Mouse (Mus musculus): ENCODE data around the gene Cx3cr1. TPM values are rescaled to one million over a fixed set of nuclear protein-coding genes. Genes with fewer than 3 reads are reported as not detected.

The Cx3cr1 gene
- polyA plus RNA-seq, 1 experiment, result 10.9 TPM

DNA sequence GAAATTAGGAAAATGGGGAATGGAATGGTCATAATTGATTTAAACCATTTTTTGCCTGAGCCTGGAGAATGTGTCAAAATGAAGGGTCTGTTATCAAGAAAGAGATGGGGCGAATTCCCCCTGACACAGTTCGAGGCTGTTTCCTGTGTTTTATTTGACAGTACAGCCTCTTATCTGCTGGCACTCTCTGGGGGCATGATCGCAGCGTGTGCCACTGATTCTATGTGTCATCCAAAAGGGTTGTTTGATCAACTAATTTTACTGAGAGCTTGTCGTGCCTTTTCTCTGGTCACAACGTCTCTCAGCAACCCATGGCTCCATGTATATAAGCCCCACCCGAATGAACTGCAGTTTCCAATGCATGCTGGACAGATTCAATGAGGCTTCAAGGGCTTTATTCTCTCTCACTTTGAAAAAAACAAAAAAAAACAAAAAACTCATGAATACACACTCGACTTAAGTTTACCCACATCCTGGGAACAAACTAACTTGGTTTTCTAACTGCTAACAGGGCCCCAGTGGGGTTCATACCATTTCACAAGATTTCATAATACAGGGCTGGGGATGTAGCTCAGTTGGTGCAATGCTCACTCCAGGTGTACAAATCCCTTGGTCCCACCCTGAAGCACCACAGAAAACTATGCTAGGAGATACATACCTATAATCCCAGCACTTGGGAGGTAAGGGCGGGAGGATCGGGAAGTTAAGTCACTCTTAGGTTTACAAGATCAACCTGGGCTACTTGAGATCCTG lies 76.4 kb downstream of the Cx3cr1 start:
- DNase-seq, result no peak
- 63% methylated on average over 10 of the region's 10 CpGs for WGBS
- no peaks in the 10 kb centered on the region for H3K4me1 ChIP-seq (ENCODE audit: control insufficient read depth, insufficient read depth, low read length)
- no peak overlapping the region for H3K4me3 ChIP-seq (replicated peaks; ENCODE audit: extremely low read depth, low read depth, low read length)
- no peak for TF ChIP-seq POLR2A (IDR thresholded peaks at IDR 0.05; ENCODE audit: borderline replicate concordance, extremely low read depth, low read depth, low read length)
- TF ChIP-seq CTCF (IDR thresholded peaks at IDR 0.05; ENCODE audit: insufficient read depth, low read length), result no peak

DNA sequence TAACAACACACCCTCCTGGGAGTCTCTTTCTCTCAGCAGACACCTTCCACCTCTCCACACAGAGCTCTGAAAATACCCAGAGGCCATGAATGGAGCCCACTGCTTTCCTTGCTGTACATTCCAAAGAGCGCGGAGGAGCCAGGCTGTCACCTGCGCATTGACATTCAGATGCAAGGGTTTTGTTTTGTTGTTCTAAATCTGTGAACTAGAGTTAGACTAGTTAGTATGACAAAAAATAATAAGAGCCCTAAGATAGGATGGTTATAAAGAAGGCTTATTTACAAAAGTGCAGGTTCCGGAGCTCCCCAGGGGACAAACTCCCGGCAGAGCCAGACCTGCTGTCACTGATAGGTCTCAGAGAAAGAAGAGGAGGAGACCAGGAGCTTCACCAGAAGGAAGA lies 78.4 kb downstream of the Cx3cr1 start:
- no peak for DNase-seq
- WGBS, result 58% methylated on average over 5 of the region's 5 CpGs
- no peaks in the 10 kb centered on the region for H3K4me1 ChIP-seq (ENCODE audit: control insufficient read depth, insufficient read depth, low read length)
- TF ChIP-seq CTCF (IDR thresholded peaks at IDR 0.05; ENCODE audit: insufficient read depth, low read length) (no peak), POLR2A (IDR thresholded peaks at IDR 0.05; ENCODE audit: borderline replicate concordance, extremely low read depth, low read depth, low read length) (no peak)
- no peak overlapping the region for H3K4me3 ChIP-seq (replicated peaks; ENCODE audit: extremely low read depth, low read depth, low read length)

DNA sequence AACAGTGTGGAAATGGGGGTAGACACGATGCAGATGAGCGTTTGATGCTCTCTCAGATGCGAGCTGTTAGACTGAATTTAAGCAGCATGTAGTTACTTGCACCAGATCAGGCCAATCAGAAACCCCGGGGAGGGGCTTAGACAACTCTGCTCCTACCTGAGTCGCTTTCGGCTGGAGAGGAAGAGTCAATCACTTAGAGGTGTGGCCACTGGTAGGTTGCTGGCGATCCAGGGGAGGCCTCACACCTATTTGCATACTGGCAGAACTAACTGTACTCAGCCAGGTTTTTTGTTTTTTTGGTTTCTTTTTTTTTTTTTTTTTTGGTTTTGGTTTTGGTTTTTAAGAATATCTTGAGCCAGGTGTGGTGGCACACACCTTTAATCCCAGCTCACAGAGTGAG lies 81.4 kb downstream of the Cx3cr1 start:
- DNase-seq, result no peak
- 61% methylated on average over 7 of the region's 7 CpGs for WGBS

DNA sequence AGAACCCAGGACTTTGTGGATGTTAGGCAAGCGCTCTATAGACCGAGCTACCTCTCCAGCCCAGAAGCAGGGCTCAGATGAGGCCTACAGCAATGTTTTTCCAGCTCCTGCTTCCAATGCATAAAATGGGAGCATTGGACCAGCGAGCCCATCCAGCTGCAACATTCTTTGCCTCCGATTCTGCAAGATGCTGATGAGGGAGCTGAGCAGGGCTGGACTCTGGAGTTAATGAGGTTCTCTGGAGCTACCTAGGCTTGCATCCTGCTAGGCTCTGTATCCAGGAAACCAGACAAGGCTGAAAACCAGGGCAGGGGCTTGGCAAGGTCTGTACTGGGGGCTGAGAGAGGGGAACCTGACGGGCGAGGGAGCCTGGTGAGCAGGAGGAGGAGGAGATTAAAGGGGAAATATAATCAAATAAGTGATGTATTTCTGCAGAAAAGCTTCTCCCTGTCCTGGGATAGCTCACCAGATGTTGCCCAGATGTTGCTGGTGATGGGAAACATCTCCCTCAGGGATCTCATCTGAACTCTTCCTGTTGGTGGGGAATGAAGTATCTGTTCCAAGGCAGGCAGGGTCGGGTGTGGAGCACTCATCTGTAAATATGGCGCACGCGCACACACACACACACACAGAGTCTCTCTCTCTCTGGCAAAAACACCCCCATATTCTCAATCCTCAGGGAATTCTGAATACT lies 83.7 kb downstream of the Cx3cr1 start:
- Histone ChIP-seq H3K4me1 (ENCODE audit: control insufficient read depth, insufficient read depth, low read length) (peaks cover 7% of the 10 kb centered on the region), H3K4me3 (replicated peaks; ENCODE audit: extremely low read depth, low read depth, low read length) (no peak overlapping the region)
- DNase-seq, result no peak
- WGBS, result 81% methylated on average over 10 of the region's 10 CpGs
- TF ChIP-seq CTCF (IDR thresholded peaks at IDR 0.05; ENCODE audit: insufficient read depth, low read length), result no peak
- TF ChIP-seq POLR2A (IDR thresholded peaks at IDR 0.05; ENCODE audit: borderline replicate concordance, extremely low read depth, low read depth, low read length), result no peak

More for the DNA sequence above, 81.4 kb downstream of the Cx3cr1 start:
- Histone ChIP-seq H3K4me1 (ENCODE audit: control insufficient read depth, insufficient read depth, low read length) (peaks cover 2% of the 10 kb centered on the region; the same call in 1 of the 2 replicates), H3K4me3 (replicated peaks; ENCODE audit: extremely low read depth, low read depth, low read length) (no peak overlapping the region)
- no peak for TF ChIP-seq POLR2A (IDR thresholded peaks at IDR 0.05; ENCODE audit: borderline replicate concordance, extremely low read depth, low read depth, low read length)
- no peak for TF ChIP-seq CTCF (IDR thresholded peaks at IDR 0.05; ENCODE audit: insufficient read depth, low read length)

DNA sequence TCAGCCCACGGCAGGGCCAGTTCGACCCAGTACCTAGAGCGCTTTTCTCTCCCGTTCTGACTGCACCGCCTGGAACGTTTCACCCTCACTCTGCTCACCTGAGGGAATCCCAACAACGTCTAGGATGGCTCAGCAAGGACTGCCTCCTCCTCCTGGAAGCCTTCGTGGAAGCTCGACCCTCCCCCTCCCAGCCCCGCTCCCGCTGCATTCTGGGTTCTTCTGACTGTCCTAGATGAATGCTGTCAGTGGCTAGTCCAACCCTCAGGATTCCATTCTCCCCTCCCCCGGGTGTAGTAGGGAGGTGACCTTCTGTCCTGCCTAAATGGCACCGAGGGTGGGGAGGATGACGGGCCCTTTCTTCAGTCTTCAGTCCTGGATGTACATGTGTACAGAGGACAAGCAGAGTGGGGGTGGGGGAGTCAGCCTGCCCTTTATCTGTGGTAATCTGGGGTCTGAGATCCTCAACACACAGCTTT lies 85.1 kb downstream of the Cx3cr1 start, which contains the start of gene Csrnp1:
TSS of gene Csrnp1 (minus strand) at position 123 of the 476 bp plus-strand sequence.
- peaks cover 17% of the 10 kb centered on the region for H3K4me1 ChIP-seq (ENCODE audit: control insufficient read depth, insufficient read depth, low read length)
- no peak for DNase-seq
- TF ChIP-seq CTCF (IDR thresholded peaks at IDR 0.05; ENCODE audit: insufficient read depth, low read length) (no peak), POLR2A (IDR thresholded peaks at IDR 0.05; ENCODE audit: borderline replicate concordance, extremely low read depth, low read depth, low read length) (no peak)
- WGBS, result 44% methylated on average over 14 of the region's 14 CpGs
- peak within 1 kb of the TSS; percentile 99 for H3K4me3 ChIP-seq (replicated peaks; ENCODE audit: extremely low read depth, low read depth, low read length)

DNA sequence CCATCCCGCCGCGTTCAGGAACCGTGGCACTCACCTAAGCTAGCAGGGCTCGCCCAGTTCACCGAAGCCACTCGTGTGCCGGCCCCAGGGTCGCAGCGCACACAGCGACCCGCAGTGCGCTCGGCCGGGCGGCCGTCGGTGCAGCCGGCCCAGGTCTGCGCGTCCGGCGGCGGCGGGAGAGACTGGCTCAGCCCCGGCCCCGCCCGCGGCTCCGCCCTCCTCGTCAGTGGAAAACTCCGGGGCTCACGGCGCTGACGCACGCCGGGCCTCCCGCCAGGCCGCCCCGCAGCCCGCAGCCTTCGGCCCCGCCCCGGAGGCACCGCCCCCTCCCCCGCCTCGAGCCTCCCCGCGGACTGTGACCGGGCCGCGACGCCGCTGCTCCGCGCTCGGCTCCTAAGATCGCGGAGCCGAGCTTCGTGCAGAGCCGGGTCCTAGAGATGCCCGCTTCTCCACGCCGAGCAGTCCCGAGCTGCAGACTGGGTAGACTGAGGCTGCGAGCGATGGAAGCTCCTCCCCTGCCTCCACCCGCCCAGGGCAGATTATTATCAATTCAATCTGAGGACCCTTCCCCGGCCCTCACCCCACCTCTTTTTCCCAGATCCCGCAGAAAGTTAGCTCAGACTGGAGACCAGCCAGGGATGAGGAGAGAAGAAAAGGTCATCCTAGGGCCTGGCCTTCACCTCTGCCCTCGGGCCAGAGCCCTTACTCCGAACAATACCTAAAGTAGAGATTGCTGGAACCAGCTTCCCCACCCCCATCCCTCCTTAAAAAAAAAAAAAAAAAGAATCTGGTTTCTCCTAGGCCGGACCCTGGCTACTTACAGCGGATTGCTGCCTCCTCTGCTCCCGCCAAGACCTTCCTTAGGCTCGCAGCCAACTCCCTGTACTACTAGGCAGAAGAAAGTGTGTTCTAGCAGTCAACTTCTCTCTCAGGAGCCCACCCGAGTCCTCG lies 85.8 kb downstream of the Cx3cr1 start:
- 3% methylated on average over 58 of the region's 79 CpGs for WGBS
- H3K4me1 ChIP-seq (ENCODE audit: control insufficient read depth, insufficient read depth, low read length), result peaks cover 22% of the 10 kb centered on the region
- DNase-seq, result peak; percentile 91

DNA sequence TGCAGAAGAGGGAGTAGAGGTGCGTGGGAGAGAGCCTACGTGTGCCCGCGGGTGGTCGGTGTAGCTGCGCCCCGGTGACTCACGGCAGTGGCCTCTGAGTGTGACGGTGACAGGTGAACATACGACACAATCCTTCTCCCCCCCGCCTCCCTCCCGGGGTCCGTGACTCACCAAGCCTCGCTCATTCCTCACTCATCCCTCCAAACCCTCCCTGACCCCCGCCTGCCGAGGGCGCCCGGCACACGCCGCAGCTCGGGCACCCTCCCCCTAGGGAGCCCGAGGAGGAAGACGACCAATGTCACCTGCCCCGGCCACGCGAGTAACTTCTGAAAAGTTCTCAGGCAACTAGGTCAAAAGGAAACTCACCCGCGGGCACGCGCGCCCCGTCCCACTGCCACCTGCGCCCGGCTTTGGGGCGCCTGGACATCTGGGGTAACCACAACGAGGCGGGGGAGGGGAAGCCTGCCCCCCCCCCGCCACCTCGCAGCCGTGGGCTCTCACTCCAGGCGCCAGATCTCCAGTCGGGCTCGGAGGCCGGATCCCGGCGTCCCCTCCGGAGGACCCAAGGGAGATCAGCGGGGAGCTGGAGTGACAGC lies 86.6 kb downstream of the Cx3cr1 start:
- TF ChIP-seq POLR2A (IDR thresholded peaks at IDR 0.05; ENCODE audit: borderline replicate concordance, extremely low read depth, low read depth, low read length) (peak; percentile 7; the same call in 1 of the 2 replicates), CTCF (IDR thresholded peaks at IDR 0.05; ENCODE audit: insufficient read depth, low read length) (no peak)
- Histone ChIP-seq H3K4me1 (ENCODE audit: control insufficient read depth, insufficient read depth, low read length) (peaks cover 29% of the 10 kb centered on the region), H3K4me3 (replicated peaks; ENCODE audit: extremely low read depth, low read depth, low read length) (peak overlapping the region; percentile 99)

More for the DNA sequence above, 85.8 kb downstream of the Cx3cr1 start:
- H3K4me3 ChIP-seq (replicated peaks; ENCODE audit: extremely low read depth, low read depth, low read length), result peak overlapping the region; percentile 99
- peak; percentile 95 for TF ChIP-seq POLR2A (IDR thresholded peaks at IDR 0.05; ENCODE audit: borderline replicate concordance, extremely low read depth, low read depth, low read length)
- TF ChIP-seq CTCF (IDR thresholded peaks at IDR 0.05; ENCODE audit: insufficient read depth, low read length), result no peak

DNA sequence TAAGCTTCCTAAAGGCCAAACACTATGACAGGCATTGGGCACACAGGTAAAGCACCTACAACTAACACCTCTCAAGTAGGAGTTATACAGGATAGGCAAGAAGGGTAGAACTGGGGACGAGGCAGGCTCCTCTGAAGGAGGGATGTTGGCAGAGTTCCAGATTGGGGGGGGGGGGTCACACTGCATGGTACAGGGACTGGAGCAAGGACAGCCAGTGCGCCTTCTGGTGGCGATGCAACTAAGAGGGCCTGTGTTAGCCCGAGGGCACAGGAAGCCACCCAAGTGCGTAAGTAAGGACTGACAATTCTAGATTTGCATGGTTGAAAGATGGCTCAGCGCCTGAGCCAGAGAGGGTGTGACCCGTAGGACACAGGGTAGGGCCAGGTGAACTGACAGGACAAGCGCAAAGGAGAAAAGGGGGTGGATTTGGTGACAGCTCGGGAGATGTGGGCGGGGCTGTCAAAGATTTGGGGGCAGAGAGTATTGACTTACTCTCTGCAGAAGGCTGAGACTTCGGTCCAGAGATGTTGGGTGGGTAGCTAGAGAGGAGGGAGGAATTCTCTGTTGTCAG lies 87.4 kb downstream of the Cx3cr1 start:
- TF ChIP-seq POLR2A (IDR thresholded peaks at IDR 0.05; ENCODE audit: borderline replicate concordance, extremely low read depth, low read depth, low read length) (peak; percentile 61; the same call in 1 of the 2 replicates), CTCF (IDR thresholded peaks at IDR 0.05; ENCODE audit: insufficient read depth, low read length) (peak; percentile 55)
- peak; percentile 66 for DNase-seq
- WGBS, result under 1% methylated on average over 11 of the region's 11 CpGs
- Histone ChIP-seq H3K4me1 (ENCODE audit: control insufficient read depth, insufficient read depth, low read length) (peaks cover 36% of the 10 kb centered on the region), H3K4me3 (replicated peaks; ENCODE audit: extremely low read depth, low read depth, low read length) (peak overlapping the region; percentile 99)

More for the DNA sequence above, 86.6 kb downstream of the Cx3cr1 start:
- 1% methylated on average over 47 of the region's 48 CpGs for WGBS
- peak; percentile 69 for DNase-seq

Data from lung, adult 2 months (tissue).